Mouse (Mus musculus) layer of hippocampus, postnatal 10 days (tissue): Measurements from ENCODE around the gene Pde11a. TPM values are rescaled to one million over a fixed set of nuclear protein-coding genes. Genes with fewer than 3 reads are reported as not detected.

Experiments used
- DNase-seq, 2 experiments: peaks; one replicate each; pipeline ENCODE4 v3.0.0; 2021; ENCODE audit warnings: low spot score in 2 of 2
- total RNA-seq, 2 experiments: library from RNA; stranded (reverse); gene quantifications; 2 replicates each; pipeline ENCODE4 v1.2.3; 2021

The Pde11a gene
- total RNA-seq, 2 experiments from 2014 or later, result 5.0 to 6.4 TPM

DNA sequence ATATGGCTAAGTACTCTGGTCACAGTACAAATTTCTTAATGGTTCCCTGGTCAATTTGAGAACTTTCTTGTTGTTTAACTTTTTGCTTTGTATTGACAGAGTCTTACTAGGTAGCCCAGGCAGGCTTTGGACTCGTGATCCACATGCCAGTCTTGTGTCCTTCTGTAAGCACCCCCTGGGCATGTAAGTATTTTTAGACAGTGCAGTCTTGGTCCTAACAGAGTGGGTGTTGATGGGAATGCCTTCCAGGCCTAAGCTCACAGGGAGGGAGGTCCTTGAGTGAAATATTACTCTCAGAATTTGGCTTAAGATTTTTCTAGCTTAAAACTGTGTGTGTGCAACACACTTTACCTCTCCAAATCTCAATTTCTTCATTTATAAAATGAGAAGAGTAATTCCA lies 153.4 kb downstream of the Pde11a start:
- DNase-seq, result no peak

DNA sequence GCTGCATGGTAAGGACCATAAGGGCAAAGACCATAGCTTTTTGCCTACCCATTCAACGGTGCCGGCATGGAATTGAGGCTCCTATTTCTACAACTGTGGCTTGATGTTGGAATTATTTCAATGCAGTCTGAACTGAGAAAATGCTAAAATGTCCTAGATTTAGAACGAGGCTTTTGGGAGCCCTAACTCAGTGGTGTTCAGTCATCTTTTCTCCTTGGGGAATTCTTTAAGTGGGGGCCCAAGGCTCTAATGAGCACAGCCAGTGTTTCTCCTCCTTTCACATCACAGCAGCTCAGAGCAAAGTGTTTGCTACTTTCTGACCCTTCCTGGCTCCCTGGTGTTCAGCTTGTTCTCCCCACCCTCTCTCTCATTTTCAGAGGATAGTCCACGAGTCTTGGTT lies 175.8 kb downstream of the Pde11a start:
- no peak for DNase-seq

DNA sequence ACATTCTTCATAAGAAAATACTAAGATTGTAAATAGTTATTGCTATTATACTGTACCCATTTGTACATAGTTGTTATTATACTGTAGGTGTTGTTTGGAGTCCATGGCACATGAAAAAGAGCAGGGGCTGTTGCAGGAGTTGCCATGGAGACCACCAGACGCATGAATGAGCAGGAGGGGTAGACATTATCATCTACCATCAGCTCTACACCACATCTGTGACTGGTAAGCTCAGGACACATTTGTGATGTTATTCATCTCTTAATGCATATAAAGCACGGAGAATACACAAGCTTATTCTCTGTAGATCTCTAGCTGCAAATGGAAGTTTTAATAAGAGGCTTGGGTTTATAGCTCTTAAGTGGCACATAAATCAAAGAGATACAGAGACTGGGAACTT lies 179.6 kb downstream of the Pde11a start:
- DNase-seq, result no peak

DNA sequence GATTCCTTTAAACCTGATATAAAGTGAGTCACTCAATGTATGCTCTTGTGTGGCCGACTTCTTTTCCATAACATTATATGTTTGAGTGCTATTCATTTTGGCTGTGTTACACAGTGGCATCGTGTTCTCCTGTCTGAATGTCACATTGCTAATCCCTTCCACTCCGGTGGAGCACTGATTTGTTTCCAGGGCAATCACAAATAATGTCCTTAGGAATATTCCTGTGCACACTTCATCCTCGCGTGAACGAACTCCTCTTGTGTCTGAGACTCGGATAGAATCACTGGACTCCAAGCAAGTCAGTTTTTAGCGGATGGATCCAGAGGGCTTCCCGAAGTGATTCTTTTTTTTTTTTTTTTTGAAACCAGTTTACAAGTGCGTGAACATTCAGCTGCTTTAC lies 197.4 kb downstream of the Pde11a start:
- DNase-seq, result no peak

DNA sequence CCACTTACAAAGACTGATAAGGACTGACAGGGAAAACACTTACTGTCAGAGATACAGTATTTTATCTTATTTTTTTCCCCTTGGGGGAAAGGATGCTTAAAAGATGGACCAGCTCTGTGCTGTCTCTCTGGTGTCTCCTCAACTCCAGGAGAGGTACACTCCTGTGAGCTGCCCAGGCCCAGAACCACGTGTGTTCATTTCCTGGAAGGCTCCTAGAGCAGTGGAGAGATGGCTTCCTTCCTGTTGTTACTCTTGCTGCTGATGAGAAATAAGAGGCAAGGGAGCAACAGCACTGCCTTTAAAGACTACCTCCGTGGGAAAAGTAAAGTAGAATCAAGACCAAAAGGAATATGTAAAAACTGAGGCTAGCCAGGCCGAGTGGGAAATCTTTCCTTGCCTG lies 205.6 kb downstream of the Pde11a start:
- DNase-seq, result no peak

DNA sequence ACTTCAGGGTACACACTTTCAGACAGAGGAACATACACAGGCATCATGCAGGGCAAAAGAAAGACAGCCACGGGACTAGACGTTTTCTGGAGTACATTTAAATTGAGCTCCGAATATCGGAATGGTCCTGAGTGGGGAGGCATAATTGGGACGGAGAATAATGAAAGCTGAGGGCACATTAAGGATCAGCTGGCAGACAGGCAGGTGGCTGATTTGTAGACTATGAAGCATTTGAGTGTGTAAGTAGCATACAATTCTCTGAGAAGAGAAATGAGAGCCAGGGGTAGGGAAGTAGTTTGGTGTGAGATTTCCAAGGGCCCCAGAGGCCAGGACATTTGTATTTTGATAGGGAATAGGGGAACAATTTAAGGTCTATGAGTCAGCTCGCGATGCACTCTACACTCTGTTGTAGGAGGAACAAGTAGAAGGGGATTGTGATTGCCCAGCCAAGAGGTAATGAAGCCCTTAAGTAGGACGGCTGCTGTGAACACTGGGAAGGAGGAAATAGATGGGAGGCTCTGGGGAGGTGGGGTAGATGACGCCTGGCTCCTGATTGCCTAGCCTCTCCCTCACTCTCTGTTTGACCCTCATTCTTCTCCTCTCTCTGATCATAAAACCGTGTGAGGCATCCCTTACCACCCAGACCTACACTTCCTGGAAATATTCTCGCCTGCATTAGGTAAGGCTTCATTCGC lies 208.5 kb downstream of the Pde11a start:
- DNase-seq, result no peak

DNA sequence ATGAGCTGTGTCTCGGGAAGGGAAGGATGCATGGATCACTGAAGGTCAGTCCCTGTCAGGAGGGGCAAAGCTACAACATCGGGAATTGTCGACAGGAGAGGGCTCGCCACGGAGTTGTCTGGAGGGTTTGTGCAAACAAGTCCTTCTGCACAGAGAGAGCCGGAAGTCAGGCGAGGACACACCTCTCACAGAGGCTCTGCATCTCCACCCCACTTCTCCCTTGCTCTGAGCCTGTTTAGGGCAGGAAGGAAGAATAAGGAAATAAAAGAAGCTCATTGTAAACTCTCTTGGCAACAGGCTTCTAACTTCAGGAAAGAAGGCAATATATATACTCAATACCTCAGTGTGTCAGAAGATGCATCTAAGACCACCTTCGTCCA lies 209.5 kb downstream of the Pde11a start:
- no peak for DNase-seq

DNA sequence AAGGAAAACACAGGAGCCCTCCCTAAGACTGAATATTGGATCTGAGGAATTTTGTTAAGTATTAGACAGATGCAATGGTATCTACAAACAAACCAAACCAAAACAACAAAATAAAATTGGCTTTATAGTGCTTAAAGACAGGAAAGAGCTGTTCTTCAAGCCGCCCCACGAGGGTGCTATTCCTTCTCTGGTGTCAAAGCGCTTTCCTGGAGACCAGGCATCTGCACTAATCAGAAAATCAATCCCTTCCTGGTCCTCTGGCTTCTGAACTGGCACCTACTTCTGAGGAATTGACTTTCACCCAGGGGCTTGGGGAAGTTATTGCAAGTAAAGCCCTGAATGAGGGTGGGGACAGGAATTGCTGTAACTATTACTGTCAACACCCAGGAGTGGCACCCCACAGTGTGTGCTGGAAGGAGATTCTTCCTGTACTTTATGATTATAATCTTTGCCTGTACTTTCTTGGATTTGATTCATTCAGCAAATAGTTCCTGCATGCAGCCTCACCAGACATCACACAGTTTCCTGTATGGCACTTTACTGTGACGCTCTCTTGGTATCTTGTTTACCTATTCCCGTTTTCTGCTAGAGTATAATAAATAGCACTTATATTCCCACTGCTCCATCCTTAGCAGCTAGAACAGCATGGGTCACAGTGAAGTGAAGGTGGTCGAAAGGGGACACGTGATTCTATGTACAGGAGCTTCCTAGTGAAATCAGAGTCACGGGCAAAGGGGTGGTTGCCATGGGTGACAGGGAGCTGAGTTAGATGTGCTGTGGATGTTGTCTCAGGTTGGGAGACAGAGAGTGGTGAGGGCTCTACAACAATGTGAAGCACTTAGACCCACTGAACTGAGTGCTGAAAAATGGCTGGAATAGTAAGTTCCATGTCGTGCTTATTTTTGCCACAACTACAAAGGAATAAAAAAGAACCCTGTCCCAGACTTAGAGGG lies 210.2 kb downstream of the Pde11a start:
- DNase-seq, result peak; percentile 49 to 62

DNA sequence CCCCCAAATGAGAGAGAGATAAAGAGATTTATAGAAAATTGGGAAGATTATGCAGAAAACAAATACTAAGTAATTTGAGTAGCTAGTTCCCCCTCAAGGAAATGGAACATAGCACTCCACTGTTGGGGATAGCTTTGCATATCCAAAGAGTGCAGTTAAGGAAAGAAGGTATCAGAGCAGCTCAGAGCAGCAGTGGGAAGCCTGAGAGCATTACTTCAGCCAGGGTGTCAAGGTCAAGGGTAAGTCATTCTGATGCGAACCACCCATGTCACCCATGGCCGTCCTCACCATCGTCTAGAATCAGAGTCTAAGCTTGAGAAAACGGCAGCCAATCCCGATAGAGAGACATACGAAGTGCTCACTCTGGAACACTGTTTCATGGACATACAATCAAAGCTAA lies 211.9 kb downstream of the Pde11a start:
- DNase-seq, result no peak

DNA sequence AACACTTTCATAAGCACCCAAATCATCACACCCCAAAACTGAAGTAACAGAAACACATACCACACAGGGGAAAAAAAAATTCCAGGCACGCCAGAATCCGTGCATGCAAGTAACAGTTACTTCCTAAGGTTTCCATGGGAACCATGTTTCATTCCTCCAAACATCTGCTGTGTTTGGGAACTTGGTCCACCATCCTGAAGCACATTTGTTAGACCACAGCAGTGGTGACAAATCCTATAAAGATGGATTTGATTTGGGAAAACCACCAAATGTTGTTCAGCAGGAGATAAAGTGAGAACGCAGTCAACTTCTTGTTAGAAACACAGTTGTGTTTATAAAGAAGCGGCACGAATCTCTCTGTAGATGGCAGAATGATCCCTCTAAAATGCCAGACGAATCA lies 213.8 kb downstream of the Pde11a start:
- no peak for DNase-seq

DNA sequence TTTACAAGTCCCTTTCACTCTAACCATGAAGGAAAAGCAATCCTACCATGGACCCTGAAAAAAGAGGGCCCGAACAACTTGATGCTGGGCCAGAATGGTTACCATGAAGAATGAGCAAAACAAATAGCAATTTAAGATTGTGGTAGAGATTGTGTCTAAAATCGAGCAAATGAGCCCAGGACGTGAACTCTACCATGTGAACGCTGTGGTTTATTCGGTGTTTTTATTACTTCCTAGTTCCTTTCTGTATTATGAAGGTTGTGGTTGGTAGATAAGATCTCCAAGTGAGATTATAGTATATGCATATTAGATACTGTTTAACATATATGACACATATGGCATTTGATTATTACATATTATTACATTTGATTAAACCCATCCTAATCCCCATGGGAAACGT lies 216.4 kb downstream of the Pde11a start:
- DNase-seq, result no peak

DNA sequence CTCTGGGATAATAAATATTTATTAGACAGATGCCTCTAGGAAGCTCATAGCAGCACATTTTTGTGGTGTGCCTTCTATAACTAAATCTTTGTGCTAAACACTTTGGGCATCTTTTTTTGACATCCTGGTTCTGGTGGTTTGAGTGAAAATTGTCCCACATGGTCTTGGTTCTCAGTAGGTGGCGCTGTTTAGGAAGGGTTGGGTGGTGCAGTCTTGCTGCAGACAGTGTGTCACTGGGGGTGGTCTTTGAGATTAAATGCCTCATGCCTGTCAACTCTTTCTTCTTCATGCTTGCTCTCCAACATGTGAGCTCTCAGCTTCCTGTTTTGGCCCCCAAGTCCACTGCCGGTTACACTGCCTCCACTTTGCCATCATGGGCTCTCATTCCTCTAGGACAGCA lies 218.7 kb downstream of the Pde11a start:
- DNase-seq, result no peak

DNA sequence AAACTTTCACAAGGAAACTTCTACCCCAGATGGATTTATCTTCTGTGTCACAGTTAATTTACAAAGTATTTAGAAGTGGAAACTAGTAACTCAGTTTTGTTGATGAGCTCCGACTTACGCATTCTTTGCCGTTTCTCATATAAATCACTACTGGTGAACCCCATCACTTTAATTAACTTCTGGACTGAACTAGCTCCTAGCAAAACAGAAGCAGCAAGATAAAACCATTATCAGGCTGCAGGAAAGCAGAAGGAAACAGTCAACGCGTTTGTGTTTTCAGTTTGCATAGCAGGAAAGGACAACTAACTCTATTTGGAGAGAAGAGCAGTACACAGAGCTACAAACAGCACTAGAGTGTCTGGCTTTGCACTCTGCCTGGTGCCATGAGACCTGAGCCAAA lies 220.1 kb downstream of the Pde11a start:
- no peak for DNase-seq

DNA sequence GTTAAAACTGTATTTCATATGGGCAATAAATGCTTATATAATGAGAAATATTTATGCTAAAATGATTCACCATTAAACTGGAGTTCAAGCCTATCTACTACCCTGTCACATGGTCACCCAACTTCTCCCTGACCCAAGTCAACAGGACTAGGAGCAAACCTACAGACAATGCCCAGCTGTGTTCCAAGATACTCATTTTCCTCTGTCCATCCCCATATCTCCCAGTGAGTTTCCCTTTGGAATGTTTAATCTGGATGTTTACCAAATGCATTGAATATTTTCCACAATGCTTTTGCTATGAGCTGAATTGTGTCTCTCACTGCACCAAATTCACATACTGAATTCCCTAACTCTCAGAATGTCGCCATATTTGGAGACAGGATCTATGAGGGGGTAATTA lies 221.4 kb downstream of the Pde11a start:
- DNase-seq, result no peak

DNA sequence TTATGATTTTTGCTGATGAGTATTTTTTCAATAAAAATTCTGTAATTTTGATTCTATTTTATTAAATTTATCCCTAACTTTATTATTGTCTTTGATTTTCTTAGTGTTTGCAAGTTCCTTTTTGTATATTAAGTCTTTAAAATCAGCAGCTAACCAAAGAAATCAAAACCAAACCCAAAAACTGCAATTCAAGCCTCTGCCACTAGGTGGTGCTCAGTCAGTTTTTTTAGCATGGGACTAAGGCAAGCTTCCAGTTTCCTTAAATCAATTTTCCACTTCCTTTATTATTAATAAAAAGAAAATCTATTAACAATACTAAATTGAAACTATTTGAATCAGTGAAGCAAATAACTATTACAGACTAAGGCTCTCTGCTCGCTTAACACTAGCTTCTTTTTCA lies 222.9 kb downstream of the Pde11a start:
- peak; percentile 66 to 77 for DNase-seq

DNA sequence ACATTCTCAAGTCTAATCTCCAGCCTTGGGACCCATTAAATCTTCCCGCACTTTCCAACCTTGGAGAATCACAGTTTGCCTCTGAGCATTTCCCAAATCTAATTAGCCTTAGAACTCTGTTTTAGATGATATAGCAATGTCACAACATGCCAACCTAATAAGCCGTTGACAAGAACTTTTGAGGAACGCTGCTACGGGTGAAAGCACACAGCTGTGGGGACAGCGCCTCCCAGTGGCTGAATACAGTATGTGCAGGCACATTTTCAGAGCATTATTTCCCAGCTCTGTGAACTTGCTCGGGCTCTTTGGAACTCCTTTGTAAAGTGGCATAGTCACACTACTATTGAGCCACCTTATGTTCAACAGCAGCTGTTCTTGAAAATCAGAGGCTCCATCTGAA lies 223.8 kb downstream of the Pde11a start:
- DNase-seq, result peak; percentile 41 to 53

DNA sequence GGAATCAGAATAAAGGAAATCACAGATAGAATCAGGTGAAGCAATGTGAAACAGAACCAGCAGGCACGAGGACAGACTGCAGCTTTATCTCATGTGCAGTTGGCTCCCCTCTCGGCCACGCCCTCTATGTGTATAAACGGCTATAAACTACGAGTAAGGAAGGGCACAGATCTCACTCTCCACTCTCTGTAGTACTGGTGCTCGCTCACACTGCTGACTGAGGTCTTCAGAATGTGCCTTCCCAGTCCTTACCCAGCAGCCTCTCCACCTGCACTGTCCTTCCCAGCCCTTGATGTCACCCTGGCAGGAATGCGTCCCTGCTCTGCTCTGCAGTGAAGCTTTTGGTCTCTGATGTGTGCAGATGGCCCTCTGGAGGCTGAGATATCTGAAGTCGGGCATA lies 228.9 kb downstream of the Pde11a start:
- DNase-seq, result no peak

DNA sequence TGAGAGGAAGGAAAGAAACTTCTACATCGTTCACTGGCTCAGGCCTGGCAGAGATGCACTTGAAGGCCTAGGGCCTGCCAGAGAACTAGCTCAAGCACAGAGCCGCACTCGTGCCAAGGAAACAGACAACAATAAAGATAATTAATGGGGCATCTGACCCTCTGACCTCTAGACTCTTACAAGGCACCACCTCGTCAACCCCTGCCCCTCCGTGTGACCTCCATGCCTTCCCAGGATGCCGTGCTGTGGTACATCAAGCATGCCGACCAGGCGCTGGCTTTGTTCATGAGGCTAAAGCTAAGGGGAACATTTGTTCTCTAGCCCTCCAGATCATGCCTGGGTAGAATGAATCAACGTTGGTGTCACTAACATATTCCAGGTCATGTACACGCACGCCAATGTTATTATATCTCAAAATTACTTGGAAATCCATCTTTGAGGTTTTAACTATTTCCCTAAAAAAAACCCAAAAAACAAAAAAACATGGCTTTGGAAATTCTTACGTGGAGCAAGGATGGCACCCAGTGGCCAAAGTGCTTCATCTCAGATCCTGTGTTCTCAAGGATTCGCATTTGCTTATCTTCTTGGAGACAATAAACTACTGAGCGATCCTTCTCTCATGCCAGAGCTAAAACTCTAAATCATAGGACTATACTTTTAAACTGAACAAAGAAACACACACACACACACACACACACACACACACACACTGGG lies 236.5 kb downstream of the Pde11a start:
- peak; percentile 21 to 29 for DNase-seq

DNA sequence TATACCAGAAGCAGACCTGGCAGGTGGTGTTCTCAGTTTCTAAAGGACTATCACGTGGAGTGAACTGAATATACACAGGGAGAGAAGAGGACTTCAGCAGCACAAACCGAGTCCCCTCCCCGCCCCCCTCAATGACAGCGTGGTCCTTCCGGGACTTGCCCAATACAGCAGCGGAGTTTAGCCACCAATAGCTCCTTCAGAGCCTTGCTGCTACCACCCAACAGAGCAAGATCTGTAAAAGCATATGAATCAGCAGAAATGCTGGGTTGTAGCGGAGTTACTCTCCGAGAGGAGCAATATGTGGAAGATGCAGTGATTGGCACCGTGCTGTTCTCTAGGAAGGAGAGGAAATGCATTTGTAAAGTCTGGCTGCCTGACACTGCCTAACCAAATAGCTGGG lies 238.0 kb downstream of the Pde11a start:
- DNase-seq, result no peak

DNA sequence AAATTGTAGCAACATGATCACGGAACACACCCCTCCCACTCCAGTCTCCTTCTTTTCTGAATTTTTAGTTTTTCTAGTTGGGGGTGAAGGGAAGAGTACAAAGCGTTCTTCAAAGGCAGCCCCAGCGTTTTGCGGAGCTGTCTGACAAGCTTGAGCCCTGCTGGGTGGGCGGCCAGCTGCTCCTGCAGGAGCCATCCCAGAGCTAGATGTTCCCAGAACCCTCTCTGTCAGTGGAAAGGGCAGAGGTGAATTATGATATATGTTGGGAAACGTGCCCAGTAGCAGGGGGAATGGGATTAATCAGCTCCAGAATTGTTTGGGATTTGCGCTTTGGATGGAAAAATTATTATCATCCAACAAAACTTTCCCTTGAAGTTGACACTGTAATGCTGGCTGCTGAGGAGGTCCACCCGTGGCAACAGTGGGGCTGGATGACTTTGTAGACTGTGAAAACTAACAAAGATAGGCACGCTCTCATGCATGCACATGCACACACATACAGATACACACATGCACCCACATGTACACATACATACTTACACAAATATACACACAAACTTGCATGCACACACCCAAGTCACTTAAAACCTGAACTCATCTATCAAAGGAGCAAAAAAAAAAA lies 238.7 kb downstream of the Pde11a start:
- no peak for DNase-seq

DNA sequence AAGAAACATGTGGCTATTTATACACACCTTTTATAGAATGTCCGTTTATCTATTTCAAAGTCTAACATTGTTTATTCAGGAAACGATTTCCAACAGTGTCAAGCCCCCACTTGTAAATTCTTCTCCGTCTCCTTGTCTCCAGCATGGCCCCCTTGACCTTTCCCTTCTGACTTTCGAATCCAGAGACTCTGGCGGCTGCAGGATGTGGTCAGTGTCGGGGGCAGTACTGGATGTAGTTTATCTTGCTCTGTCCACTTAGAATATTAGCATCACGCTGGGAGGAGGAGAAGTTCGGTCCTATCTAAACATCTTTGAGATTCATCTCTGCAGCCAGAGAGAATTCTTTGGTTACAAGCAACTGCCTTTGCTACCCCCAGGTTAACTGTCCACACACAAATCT lies 240.2 kb downstream of the Pde11a start:
- no peak for DNase-seq

DNA sequence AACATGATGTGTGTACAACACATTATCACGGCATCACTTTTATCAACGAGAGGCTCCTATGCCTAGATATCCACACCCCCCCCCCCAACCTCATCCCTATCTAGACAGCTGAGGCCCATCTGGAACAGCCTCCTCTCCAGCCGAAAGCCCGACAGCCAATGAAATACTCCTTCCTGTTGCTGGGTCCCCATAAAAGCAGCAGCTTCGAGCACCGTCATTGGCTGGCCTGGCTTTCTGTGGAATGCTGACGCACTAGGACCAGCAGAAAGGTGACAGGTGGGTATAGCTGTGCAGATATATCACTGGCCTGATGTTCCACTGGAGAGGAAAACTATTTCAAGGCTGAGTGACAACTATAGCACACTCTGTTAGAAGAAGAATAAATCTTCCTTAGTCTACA lies 240.7 kb downstream of the Pde11a start:
- no peak for DNase-seq
